Mouse (Mus musculus): ENCODE data around the gene Evi2b.

Evi2b gene

GRCm38 (mm10) chr11:79524310-79524575 lies 681 bp upstream of the Evi2b start:
- DNase-seq (ENCODE audit: extremely low read depth, insufficient read length, low spot score): no peak

GRCm38 (mm10) chr11:79522944-79523343 lies 618 bp downstream of the Evi2b start:
- no peak for DNase-seq (ENCODE audit: extremely low read depth, insufficient read length, low spot score)

DNA sequence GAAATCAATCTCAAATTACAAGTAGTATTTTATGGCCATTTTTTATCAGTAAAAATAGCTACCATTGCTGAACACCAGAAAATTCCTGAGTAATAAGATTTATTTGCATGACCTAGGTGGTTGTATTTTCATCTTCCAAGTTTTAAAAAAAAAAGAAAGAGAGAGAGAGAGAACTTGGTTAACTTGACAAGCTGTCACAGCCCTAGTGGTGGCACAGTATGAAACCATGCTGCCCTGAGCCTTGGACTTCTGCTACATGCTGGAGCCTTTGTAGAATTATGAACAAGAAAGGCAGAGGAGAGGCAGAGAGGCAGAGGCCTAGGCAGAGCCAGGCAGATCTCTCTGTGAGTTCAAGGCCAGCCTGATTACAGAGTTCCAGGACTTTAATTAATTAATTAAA lies 1.6 kb downstream of the Evi2b start:
- DNase-seq (ENCODE audit: extremely low read depth, insufficient read length, low spot score): no peak

GRCm38 (mm10) chr11:79520772-79521171 lies 2.8 kb downstream of the Evi2b start:
- DNase-seq (ENCODE audit: extremely low read depth, insufficient read length, low spot score): no peak

- peak; percentile 44 for DNase-seq (ENCODE audit: extremely low read depth, insufficient read length, low spot score)
These were observed 3.7 kb downstream of the Evi2b start for GRCm38 (mm10) chr11:79519878-79520291.

DNA sequence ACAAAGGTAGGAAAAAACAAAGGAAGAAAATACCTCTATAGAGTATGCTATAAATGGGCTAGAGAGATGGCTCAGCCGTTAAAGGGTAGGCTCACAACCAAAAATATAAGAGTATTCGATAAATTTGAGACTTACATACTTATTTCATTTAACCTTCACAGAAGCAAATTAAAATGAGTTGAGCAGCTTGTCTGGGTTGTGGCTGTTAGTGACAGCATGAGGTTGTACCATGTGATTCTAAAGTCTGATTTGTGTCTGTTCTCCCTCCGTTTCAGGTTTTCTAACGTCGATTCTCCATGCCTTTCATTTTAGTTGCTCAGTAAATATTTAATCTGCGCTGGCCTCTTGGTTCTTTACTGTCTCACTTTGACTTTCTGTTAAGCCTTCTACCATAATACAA lies 4.3 kb downstream of the Evi2b start:
- peak; percentile 5 for DNase-seq (ENCODE audit: extremely low read depth, insufficient read length, low spot score)

DNA sequence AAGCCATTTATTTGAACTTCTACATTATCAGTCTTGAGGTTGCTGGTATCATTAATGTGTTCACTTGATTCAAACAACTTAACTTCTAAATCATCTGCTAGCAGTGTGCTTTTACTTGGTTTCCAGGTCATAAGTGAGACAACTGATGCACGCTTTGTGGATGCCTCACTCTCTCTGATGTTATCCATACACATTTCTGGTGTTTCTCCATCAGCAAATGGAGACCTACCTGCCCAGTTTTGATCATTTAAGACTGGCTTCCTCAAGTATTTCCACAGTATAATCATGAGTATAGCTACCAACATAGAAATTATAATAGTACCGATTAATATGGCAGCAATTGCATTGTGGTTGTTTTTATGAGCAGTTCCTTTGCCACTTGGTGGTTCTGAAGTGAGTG lies 7.8 kb downstream of the Evi2b start:
- DNase-seq (ENCODE audit: extremely low read depth, insufficient read length, low spot score): no peak

DNA sequence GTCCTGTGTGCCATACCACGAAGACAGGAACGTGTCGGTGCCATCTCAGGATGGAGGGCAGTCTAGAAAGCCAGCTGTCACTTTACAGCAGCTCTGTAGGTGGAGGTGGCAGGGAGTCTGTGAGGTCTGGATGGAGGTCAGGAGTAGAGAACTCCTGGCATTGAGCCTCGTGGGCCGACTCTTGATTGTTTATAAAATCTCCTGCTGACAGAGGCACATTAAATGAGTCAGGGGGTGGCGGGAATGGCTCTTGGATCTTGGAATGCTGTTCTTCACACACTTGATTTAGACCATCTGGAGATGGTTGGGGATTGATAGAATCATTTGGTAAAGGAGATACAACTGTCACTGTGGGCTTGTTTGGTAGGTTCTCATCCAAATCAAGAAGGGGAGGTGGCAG lies 8.2 kb downstream of the Evi2b start:
- no peak for DNase-seq (ENCODE audit: extremely low read depth, insufficient read length, low spot score)

DNA sequence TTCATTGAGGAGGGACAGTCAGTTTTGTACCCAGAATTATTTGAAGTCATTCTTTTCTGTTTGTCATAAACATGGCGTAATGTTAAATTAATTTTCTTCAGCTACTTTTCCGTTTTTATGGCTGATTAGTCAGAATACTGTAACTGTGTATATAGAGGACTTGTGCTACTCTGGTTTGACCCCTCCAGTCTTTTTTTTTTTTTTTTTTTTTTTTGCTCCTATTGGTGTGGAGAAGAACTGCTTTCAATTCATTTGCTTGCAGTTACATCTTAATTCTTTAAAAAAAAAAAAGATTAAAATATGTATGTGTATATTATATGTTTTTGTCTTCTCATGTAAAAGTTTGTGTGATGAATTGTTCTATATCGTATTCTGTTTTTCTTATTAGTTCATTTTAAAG lies 11.6 kb downstream of the Evi2b start:
- no peak for DNase-seq (ENCODE audit: extremely low read depth, insufficient read length, low spot score)

DNA sequence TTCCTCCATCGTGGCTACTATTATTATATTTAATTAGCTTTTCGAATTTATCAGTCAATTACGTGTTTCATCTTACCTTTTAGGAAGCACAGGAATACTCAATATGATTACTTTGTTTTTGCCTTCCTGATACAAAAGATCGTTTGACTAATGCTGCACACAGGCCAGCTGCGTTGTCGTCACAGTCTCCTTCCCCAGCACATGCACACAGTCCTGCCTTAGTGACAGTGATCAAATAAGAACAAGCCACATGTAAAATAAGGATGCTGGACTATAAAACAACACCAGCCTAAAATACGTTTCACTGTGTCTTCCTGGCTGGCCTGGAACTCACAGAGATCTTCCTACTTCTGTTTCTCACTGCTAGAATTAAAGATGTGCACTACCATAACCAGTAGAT lies 19.1 kb downstream of the Evi2b start:
- no peak for DNase-seq (ENCODE audit: extremely low read depth, insufficient read length, low spot score)

DNA sequence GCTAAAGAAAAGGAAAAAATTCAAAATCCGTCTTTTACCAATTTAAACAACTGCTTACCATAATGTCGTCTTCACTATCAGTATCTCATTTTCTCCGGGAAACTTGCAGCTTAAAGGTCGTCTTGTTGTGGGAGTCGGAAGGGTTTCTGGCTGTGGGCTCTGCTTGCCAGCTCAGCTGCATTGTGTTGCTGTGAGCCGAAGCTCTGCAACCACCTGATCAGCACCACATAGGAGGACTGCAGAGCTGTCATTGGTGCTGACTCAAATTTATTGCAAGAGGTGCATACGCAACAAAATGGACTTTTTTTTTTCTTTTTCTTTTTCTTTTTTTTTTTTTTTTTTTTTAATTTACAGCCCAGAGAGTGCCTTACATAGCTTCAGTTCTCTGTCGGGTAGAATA lies 19.7 kb downstream of the Evi2b start, which contains the start of gene Omg:
Gene Omg (minus strand): TSS at position 240 of the 400 bp plus-strand sequence.
- DNase-seq (ENCODE audit: extremely low read depth, insufficient read length, low spot score): no peak

- DNase-seq (ENCODE audit: extremely low read depth, insufficient read length, low spot score): no peak
These were observed 20.6 kb downstream of the Evi2b start for GRCm38 (mm10) chr11:79502917-79503316.

- peak; percentile 49 for DNase-seq (ENCODE audit: extremely low read depth, insufficient read length, low spot score)
These were observed 28.4 kb downstream of the Evi2b start for GRCm38 (mm10) chr11:79494976-79495800.

GRCm38 (mm10) chr11:79484721-79485120 lies 38.8 kb downstream of the Evi2b start:
- no peak for DNase-seq (ENCODE audit: extremely low read depth, insufficient read length, low spot score)

DNA sequence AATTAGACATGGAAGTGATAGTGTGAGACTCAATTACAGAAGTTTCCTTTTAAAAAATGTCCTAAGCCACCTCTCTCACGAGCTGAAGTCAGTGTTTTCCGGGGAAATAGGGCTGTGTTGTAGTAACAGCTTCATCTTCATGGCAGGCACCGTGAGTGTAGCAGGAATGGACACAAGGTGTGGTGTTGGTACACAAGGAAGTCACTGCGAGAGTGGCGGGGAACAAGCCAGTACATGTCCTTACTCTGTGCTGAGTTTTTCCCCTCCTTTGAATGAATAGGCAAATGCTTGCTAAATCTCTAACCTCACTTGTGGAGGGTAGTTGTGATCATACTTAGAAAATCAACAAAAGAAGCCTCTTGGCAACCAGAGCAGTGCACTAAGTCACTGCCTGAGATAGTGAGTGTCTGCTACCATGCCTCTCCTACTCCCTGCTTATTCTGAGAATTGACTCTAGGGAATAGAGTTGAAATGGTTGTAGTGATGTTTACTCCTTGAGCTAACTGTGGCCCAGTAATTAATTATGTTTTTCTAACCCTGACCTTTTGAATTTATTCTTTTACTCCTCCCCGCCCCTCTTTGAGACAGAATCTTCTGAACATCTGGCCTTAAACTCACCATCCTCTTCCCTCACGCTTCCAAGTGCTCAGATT lies 39.6 kb downstream of the Evi2b start:
- no peak for DNase-seq (ENCODE audit: extremely low read depth, insufficient read length, low spot score)

- no peak for DNase-seq (ENCODE audit: extremely low read depth, insufficient read length, low spot score)
These were observed 40.2 kb downstream of the Evi2b start for GRCm38 (mm10) chr11:79483392-79483791.

- no peak for DNase-seq (ENCODE audit: extremely low read depth, insufficient read length, low spot score)
These were observed 55.5 kb downstream of the Evi2b start for GRCm38 (mm10) chr11:79468097-79468496.

Measured in 3134 (cell line).